Mouse (Mus musculus) liver, adult 2 months (tissue): ENCODE measurements around the gene Rps15a.

Source experiments
- CTCF ChIP-seq: fragments of 200-500 bp; IDR thresholded peaks from 2 replicates; pipeline ENCODE4 v1.5.1; 2011; ENCODE audit warnings: low read depth, low read length, control low read depth
- POLR2A ChIP-seq: fragments of 200-500 bp; IDR thresholded peaks from 2 replicates; pipeline ENCODE4 v1.6.1; 2011; ENCODE audit warnings: low read length, control low read depth; ENCODE audit not compliant: insufficient read depth; ENCODE audit errors: extremely low read depth

- TF ChIP-seq POLR2A (no peak), CTCF (no peak; the same call in 1 of the 2 replicates)
Measured at GRCm38 (mm10) chr7:118079097-118079496, 36.9 kb downstream of the Rps15a start.
